Mouse (Mus musculus) CH12.LX (cell line): Measurements from ENCODE around the gene 4931422A03Rik. TPM values are rescaled to one million over a fixed set of nuclear protein-coding genes. Genes with fewer than 3 reads are reported as not detected.

Source experiments
- DNase-seq: peaks from one replicate; pipeline ENCODE4 v3.0.0-alpha.2; 2013; ENCODE audit errors: extremely low read depth
- H3K27ac ChIP-seq: 2 replicates; pipeline ENCODE4 v1.5.1; 2012; ENCODE audit warnings: low read depth, mild to moderate bottlenecking, control low read depth, moderate library complexity; ENCODE audit not compliant: insufficient read depth
- H3K27me3 ChIP-seq: replicated peaks from 2 replicates; pipeline ENCODE3; 2012; ENCODE audit warnings: inconsistent platforms
- H3K36me3 ChIP-seq, 2 experiments: replicated peaks in 1 of 2; 2 replicates each; pipeline versions ENCODE3 to v1.6.1; 2012; ENCODE audit warnings: inconsistent platforms in 1 of 2, low read length in 1 of 2, mild to moderate bottlenecking in 1 of 2, mixed read lengths in 1 of 2, moderate library complexity in 1 of 2; ENCODE audit not compliant: control insufficient read depth in 1 of 2, insufficient read depth in 1 of 2
- H3K4me1 ChIP-seq, 2 experiments: 2 replicates each; pipeline ENCODE4 v1.6.1; 2012; ENCODE audit warnings: inconsistent platforms in 1 of 2, moderate library complexity in 1 of 2; ENCODE audit not compliant: insufficient read depth in 2 of 2, control insufficient read depth in 1 of 2
- H3K4me2 ChIP-seq: 2 replicates; pipeline ENCODE4 v1.6.1; 2012; ENCODE audit warnings: low read depth, mild to moderate bottlenecking, control low read depth; ENCODE audit not compliant: poor library complexity, insufficient read depth, severe bottlenecking
- H3K4me3 ChIP-seq, 3 experiments: fragments of 150-350 bp in 1 of 3; sonication (generic) in 1 of 3; replicated peaks in 1 of 3; 2 replicates each; pipeline versions ENCODE3 to v1.5.1; 2011 to 2012; ENCODE audit warnings: low read depth in 2 of 3, low read length in 2 of 3, mild to moderate bottlenecking in 2 of 3, moderate library complexity in 2 of 3, control low read depth in 1 of 3, improper control_type of control experiment in 1 of 3, inconsistent platforms in 1 of 3, mixed read lengths in 1 of 3; ENCODE audit not compliant: poor library complexity in 1 of 3
- H3K79me2 ChIP-seq: replicated peaks from 2 replicates; pipeline ENCODE4 v1.6.1; 2012; ENCODE audit warnings: mild to moderate bottlenecking, moderate library complexity; ENCODE audit not compliant: control insufficient read depth, poor library complexity, insufficient read depth, severe bottlenecking; ENCODE audit errors: extremely low read depth
- H3K9ac ChIP-seq: 2 replicates; pipeline ENCODE4 v1.6.1; 2012; ENCODE audit warnings: low read depth, mild to moderate bottlenecking, control low read depth, moderate library complexity; ENCODE audit not compliant: insufficient read depth
- H3K9me3 ChIP-seq: replicated peaks from 2 replicates; pipeline ENCODE3; 2012; ENCODE audit warnings: low read length, inconsistent platforms, mixed read lengths
- CHD1 ChIP-seq: IDR thresholded peaks from 2 replicates; pipeline ENCODE4 v1.6.1; 2012; ENCODE audit warnings: low read depth, low read length, improper control_type of control experiment, inconsistent platforms
- ELF1 ChIP-seq: IDR thresholded peaks from 2 replicates; pipeline ENCODE4 v1.6.1; 2014; ENCODE audit warnings: low read depth, mild to moderate bottlenecking, inconsistent platforms, low read length, improper control_type of control experiment
- ETS1 ChIP-seq: conservative IDR thresholded peaks from 2 replicates; pipeline ENCODE4 v1.6.1; 2012; ENCODE audit warnings: low read depth, mild to moderate bottlenecking, inconsistent platforms, low read length, improper control_type of control experiment, moderate library complexity
- IRF4 ChIP-seq: IDR thresholded peaks from 2 replicates; pipeline ENCODE4 v1.6.1; 2014; ENCODE audit warnings: low read depth, mild to moderate bottlenecking, inconsistent platforms, low read length, improper control_type of control experiment
- JUN ChIP-seq: IDR thresholded peaks from 2 replicates; pipeline ENCODE4 v1.6.1; 2011; ENCODE audit warnings: low read depth, mild to moderate bottlenecking, low read length, improper control_type of control experiment, moderate library complexity; ENCODE audit not compliant: insufficient read depth
- JUND ChIP-seq: conservative IDR thresholded peaks from 2 replicates; pipeline ENCODE4 v1.6.1; 2011; ENCODE audit warnings: low read depth, low read length, improper control_type of control experiment
- MAX ChIP-seq: IDR thresholded peaks from 2 replicates; pipeline ENCODE4 v1.6.1; 2011; ENCODE audit warnings: low read length, improper control_type of control experiment
- MXI1 ChIP-seq: IDR thresholded peaks from 2 replicates; pipeline ENCODE4 v1.6.1; 2011; ENCODE audit warnings: mild to moderate bottlenecking, low read depth, low read length, improper control_type of control experiment
- MYC ChIP-seq: IDR thresholded peaks from 2 replicates; pipeline ENCODE4 v1.6.1; 2011; ENCODE audit warnings: low read depth, mild to moderate bottlenecking, improper control_type of control experiment, low read length
- NRF1 ChIP-seq: IDR thresholded peaks from 2 replicates; pipeline ENCODE4 v1.6.1; 2014; ENCODE audit warnings: low read depth, mild to moderate bottlenecking, inconsistent platforms, low read length, improper control_type of control experiment, moderate library complexity
- PAX5 ChIP-seq: IDR thresholded peaks from 2 replicates; pipeline ENCODE4 v1.6.1; 2012; ENCODE audit warnings: low read length, inconsistent platforms, mixed read lengths
- POLR2A ChIP-seq: IDR thresholded peaks from 2 replicates; pipeline ENCODE4 v1.6.1; 2011; ENCODE audit warnings: low read depth, mild to moderate bottlenecking, improper control_type of control experiment, low read length
- POLR2AphosphoS2 ChIP-seq: IDR thresholded peaks from 2 replicates; pipeline ENCODE4 v1.6.1; 2011; ENCODE audit warnings: low read depth, low read length, improper control_type of control experiment
- RAD21 ChIP-seq: IDR thresholded peaks from 2 replicates; pipeline ENCODE4 v1.6.1; 2011; ENCODE audit warnings: low read depth, mild to moderate bottlenecking, low read length, improper control_type of control experiment, moderate library complexity
- SIN3A ChIP-seq: IDR thresholded peaks from 2 replicates; pipeline ENCODE4 v1.6.1; 2012; ENCODE audit warnings: low read length, improper control_type of control experiment, inconsistent platforms
- TBP ChIP-seq: conservative IDR thresholded peaks from 2 replicates; pipeline ENCODE4 v1.6.1; 2011; ENCODE audit warnings: low read depth, low read length, improper control_type of control experiment
- TCF12 ChIP-seq: IDR thresholded peaks from 2 replicates; pipeline ENCODE4 v1.6.1; 2014; ENCODE audit warnings: low read depth, mild to moderate bottlenecking, inconsistent platforms, low read length, improper control_type of control experiment
- UBTF ChIP-seq: IDR thresholded peaks from 2 replicates; pipeline ENCODE4 v1.6.1; 2012; ENCODE audit warnings: low read depth, mild to moderate bottlenecking, inconsistent platforms, low read length, improper control_type of control experiment, moderate library complexity
- ZC3H11A ChIP-seq: IDR thresholded peaks from 2 replicates; pipeline ENCODE4 v1.6.1; 2012; ENCODE audit warnings: low read depth, mild to moderate bottlenecking, inconsistent platforms, low read length, improper control_type of control experiment
- ZMIZ1 ChIP-seq: IDR thresholded peaks from 2 replicates; pipeline ENCODE4 v1.6.1; 2012; ENCODE audit warnings: low read depth, mild to moderate bottlenecking, inconsistent platforms, low read length, improper control_type of control experiment
- ZNF384 ChIP-seq: IDR thresholded peaks from 2 replicates; pipeline ENCODE4 v1.6.1; 2012; ENCODE audit warnings: low read depth, low read length, improper control_type of control experiment, inconsistent platforms
- dilution Hi-C: fragments of 300-500 bp; cut with MboI; formaldehyde crosslinking; loops from 2 replicates; pipeline ENCODE4 v1.14.3; 2020; ENCODE audit warnings: low sequenced_read_pairs; ENCODE audit not compliant: extremely low pct_unique_long_range_greater_than_20kb, extremely low pct_ligation_motif_present
- in situ Hi-C: fragments of 300-500 bp; cut with MboI; formaldehyde crosslinking; loops from 3 replicates; pipeline ENCODE4 v1.14.3; 2019; ENCODE audit warnings: low sequenced_read_pairs, low pct_ligation_motif_present, low pct_unique_long_range_greater_than_20kb, mixed read lengths
- polyA plus RNA-seq: library from polyadenylated mRNA; unstranded; fragments of >175 nt; gene quantifications from 2 replicates; pipeline ENCODE4 v1.2.1, GENCODE M21; 2012; ENCODE audit warnings: low read depth; ENCODE audit not compliant: insufficient read length
- total RNA-seq, 2 experiments: library from RNA; depleted of rRNA; stranded (reverse); fragments of 300-350 nt in 1 of 2; fragments of >200 nt in 1 of 2; gene quantifications; 2 replicates each; pipeline ENCODE4 v1.2.3; 2012 to 2014

The 4931422A03Rik gene
- total and polyA plus RNA-seq, 3 experiments = 0.68 to 2.4 TPM; not detected in 1

- Histone ChIP-seq H3K36me3 (no peaks in the 10 kb centered on the region), H3K79me2 (no peaks in the 10 kb centered on the region), H3K27me3 (no peaks in the 10 kb centered on the region), H3K4me3 (no peak overlapping the region), H3K4me2 (no peak overlapping the region), H3K27ac (no peak overlapping the region), H3K9me3 (no peaks in the 10 kb centered on the region), H3K4me1 (peaks cover 0 to 3% of the 10 kb centered on the region in 2 experiments; a peak in 2 of 4 replicates), H3K9ac (no peak overlapping the region)
- DNase-seq = no peak
- dilution Hi-C loops (no loop called here), in situ Hi-C loops (no loop called here)
- TF ChIP-seq POLR2A = no peak
- TF ChIP-seq MAX = no peak
- TF ChIP-seq RAD21 = no peak
- TF ChIP-seq TCF12 = no peak
- TF ChIP-seq TBP = no peak
- TF ChIP-seq ELF1 = no peak
- TF ChIP-seq NRF1 = no peak
- TF ChIP-seq ZMIZ1 = no peak
- TF ChIP-seq ETS1 = no peak
- TF ChIP-seq PAX5 = no peak
- TF ChIP-seq POLR2AphosphoS2 = no peak
Measured at GRCm38 (mm10) chr2:103953050-103953835, 74.9 kb downstream of the 4931422A03Rik start.

- peaks cover 26 to 39% of the 10 kb centered on the region in 2 experiments for H3K4me1 ChIP-seq
- no peak overlapping the region for H3K27ac ChIP-seq
- H3K9ac ChIP-seq = no peak overlapping the region
- DNase-seq = no peak
- no peaks in the 10 kb centered on the region for H3K79me2 ChIP-seq
- in situ Hi-C loops = no loop called here
- no peak overlapping the region for H3K4me3 ChIP-seq
- H3K36me3 ChIP-seq = no peaks in the 10 kb centered on the region
- dilution Hi-C loops = no loop called here
- H3K4me2 ChIP-seq = no peak overlapping the region
- no peaks in the 10 kb centered on the region for H3K9me3 ChIP-seq
- TF ChIP-seq JUN (no peak), ZC3H11A (no peak), IRF4 (no peak), ELF1 (no peak), MYC (no peak), JUND (no peak), ZNF384 (no peak), TCF12 (no peak), MXI1 (no peak), SIN3A (no peak), CHD1 (no peak), UBTF (no peak)
- H3K27me3 ChIP-seq = no peaks in the 10 kb centered on the region
Measured at GRCm38 (mm10) chr2:103947982-103948655, 80.0 kb downstream of the 4931422A03Rik start.
